Mouse (Mus musculus) splenic B cell, adult 2 months (primary cell): Measurements from ENCODE around the gene Gm9049.
A peak's percentile ranks its signal among the peaks of the same experiment; 100 is the strongest.
"Not testable (repeated sequence)": the region's sequence is repeated elsewhere in the genome, so short reads cannot be mapped to it uniquely, and the experiment has no call there.

ENCODE experiments used
- DNase-seq: peaks from one replicate; pipeline ENCODE4 v3.0.0-alpha.2; 2011; ENCODE audit warnings: low read depth, low spot score
- H3K27me3 ChIP-seq: 2 replicates; pipeline ENCODE4 v1.6.1; 2012; ENCODE audit warnings: mild to moderate bottlenecking, low read length, moderate library complexity, mixed read lengths; ENCODE audit not compliant: control insufficient read depth, poor library complexity, insufficient read depth, severe bottlenecking
- H3K36me3 ChIP-seq: 2 replicates; pipeline ENCODE4 v1.6.1; 2012; ENCODE audit warnings: mild to moderate bottlenecking, low read length, moderate library complexity, mixed read lengths; ENCODE audit not compliant: control insufficient read depth, poor library complexity, insufficient read depth, severe bottlenecking

Gm9049 gene

DNA sequence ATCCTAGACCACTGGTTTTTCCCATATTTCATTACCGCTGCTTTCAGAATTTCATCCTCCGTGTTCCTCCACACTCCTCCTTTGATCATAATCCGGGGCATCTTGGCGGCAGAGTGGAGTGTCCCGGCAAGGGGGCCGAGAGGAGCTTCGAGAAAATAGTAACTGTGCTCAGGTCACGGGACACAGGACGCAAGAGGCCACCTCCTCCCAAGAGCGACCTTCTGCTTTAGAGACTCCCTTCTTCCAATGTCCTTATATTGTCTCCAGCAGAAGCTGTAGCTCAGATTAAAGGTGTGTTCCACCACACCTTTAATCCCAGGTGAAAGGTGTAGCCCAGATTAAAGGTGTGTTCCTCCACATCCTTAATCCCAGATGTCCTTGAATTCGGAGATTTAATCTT lies at the start of gene Gm9049:
Gene Gm9049 (minus strand): TSS at position 101 of the 400 bp plus-strand sequence.
- not testable (repeated sequence) for H3K27me3 ChIP-seq, DNase-seq, H3K36me3 ChIP-seq

DNA sequence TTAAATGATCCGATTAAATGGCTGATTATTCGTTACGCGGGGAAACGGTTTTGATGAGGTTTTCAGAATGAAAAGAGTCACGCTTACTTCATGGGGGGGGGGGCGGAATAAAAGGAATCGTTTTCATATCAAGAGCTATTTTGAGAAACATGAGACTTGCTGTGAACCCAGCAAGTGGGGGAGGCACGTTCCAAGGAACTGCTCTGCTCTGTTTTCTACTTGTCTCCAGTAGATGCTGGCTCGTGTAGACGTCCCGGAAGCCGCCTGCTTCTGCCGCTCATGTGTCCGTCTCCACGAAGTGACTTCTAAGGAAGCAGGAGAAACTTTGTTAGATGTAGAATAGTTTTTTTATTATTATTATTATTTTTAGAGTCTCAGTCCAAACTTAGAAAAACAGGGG lies 46.0 kb upstream of the Gm9049 start:
- DNase-seq = no peak
- H3K36me3 ChIP-seq = no peaks in the 10 kb centered on the region
- no peaks in the 10 kb centered on the region for H3K27me3 ChIP-seq

DNA sequence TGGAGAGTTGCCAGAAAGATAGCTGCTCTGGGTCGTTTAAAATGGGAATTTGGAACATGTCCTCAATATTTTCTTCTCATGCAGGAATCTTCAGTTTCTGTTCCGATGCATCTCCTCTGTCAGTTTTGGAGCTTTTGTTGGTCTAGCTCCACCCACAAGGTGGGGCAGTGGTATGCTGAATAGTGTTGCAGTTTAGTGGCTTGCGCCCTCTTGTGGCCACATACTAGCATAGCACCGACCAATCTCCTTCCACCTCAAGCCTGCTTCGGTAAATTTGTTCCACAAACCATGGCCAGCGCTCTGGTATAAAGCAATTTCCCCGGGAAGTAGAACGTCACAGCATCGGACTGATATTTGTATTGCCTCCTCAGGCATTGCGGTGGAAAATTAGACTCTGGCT lies 16.5 kb upstream of the Gm9049 start:
- H3K27me3 ChIP-seq = no peaks in the 10 kb centered on the region

DNA sequence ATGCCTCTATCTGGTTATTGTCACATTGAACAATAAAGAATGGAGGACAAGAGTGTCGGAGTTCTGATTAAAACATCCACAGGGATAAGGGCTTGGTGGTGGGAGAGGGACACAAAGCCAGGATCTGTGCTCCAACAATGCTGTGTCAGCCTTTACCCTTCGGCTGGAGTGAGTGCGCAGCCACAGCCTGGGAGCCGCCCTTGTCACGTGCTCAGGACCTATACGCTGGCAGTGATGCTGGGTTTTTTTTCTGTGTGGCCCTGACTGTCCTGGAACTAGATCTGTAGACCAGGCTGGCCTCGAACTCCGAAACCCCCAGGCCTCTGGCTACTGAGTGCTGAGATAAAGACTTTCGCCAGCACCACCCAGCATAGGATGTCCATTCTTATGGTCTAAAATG lies 15.6 kb upstream of the Gm9049 start:
- Histone ChIP-seq H3K27me3 (no peaks in the 10 kb centered on the region), H3K36me3 (no peaks in the 10 kb centered on the region)
- no peak for DNase-seq

More for the DNA sequence above, 16.5 kb upstream of the Gm9049 start:
- DNase-seq = peak; percentile 89
- no peaks in the 10 kb centered on the region for H3K36me3 ChIP-seq

DNA sequence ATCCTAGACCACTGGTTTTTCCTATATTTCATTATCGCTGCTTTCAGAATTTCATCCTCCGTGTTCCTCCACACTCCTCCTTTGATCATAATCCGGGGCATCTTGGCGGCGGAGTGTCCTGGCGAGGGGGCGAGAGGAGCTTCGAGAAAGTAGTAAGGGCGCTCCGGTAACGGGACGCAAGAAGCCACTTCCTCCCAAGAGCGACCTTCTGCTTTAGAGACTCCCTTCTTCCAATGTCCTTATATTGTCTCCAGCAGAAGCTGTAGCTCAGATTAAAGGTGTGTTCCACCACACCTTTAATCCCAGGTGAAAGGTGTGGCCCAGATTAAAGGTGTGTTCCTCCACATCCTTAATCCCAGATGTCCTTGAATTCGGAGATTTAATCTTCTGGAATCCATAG lies 5.3 kb downstream of the Gm9049 start, which contains the start of gene Gm9048:
Gene Gm9048 (minus strand): TSS at position 101 of the 400 bp plus-strand sequence.
- not testable (repeated sequence) for H3K27me3 ChIP-seq, DNase-seq, H3K36me3 ChIP-seq

DNA sequence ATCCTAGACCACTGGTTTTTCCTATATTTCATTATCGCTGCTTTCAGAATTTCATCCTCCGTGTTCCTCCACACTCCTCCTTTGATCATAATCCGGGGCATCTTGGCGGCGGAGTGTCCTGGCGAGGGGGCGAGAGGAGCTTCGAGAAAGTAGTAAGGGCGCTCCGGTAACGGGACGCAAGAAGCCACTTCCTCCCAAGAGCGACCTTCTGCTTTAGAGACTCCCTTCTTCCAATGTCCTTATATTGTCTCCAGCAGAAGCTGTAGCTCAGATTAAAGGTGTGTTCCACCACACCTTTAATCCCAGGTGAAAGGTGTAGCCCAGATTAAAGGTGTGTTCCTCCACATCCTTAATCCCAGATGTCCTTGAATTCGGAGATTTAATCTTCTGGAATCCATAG lies 10.8 kb downstream of the Gm9049 start, which contains the start of gene Gm9046:
Gene Gm9046 (minus strand): TSS at position 101 of the 400 bp plus-strand sequence.
- not testable (repeated sequence) for H3K27me3 ChIP-seq, DNase-seq, H3K36me3 ChIP-seq

DNA sequence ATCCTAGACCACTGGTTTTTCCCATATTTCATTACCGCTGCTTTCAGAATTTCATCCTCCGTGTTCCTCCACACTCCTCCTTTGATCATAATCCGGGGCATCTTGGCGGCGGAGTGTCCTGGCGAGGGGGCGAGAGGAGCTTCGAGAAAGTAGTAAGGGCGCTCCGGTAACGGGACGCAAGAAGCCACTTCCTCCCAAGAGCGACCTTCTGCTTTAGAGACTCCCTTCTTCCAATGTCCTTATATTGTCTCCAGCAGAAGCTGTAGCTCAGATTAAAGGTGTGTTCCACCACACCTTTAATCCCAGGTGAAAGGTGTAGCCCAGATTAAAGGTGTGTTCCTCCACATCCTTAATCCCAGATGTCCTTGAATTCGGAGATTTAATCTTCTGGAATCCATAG lies 16.2 kb downstream of the Gm9049 start, which contains the start of gene Gm9045:
Gene Gm9045 (minus strand): TSS at position 101 of the 400 bp plus-strand sequence.
- not testable (repeated sequence) for DNase-seq

DNA sequence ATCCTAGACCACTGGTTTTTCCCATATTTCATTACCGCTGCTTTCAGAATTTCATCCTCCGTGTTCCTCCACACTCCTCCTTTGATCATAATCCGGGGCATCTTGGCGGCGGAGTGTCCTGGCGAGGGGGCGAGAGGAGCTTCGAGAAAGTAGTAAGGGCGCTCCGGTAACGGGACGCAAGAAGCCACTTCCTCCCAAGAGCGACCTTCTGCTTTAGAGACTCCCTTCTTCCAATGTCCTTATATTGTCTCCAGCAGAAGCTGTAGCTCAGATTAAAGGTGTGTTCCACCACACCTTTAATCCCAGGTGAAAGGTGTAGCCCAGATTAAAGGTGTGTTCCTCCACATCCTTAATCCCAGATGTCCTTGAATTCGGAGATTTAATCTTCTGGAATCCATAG lies 21.6 kb downstream of the Gm9049 start, which contains the start of gene Gm9044:
Gene Gm9044 (minus strand): TSS at position 101 of the 400 bp plus-strand sequence.
- DNase-seq, H3K27me3 ChIP-seq: not testable (repeated sequence)

More for the DNA sequence above, 16.2 kb downstream of the Gm9049 start, which contains the start of gene Gm9045:
- H3K27me3 ChIP-seq, H3K36me3 ChIP-seq: not testable (repeated sequence)

DNA sequence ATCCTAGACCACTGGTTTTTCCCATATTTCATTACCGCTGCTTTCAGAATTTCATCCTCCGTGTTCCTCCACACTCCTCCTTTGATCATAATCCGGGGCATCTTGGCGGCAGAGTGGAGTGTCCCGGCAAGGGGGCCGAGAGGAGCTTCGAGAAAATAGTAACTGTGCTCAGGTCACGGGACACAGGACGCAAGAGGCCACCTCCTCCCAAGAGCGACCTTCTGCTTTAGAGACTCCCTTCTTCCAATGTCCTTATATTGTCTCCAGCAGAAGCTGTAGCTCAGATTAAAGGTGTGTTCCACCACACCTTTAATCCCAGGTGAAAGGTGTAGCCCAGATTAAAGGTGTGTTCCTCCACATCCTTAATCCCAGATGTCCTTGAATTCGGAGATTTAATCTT lies 27.0 kb downstream of the Gm9049 start, which contains the start of gene Gm9040:
Gene Gm9040 (minus strand): TSS at position 101 of the 400 bp plus-strand sequence.
- not testable (repeated sequence) for H3K27me3 ChIP-seq, H3K36me3 ChIP-seq, DNase-seq

More for the DNA sequence above, 21.6 kb downstream of the Gm9049 start, which contains the start of gene Gm9044:
- not testable (repeated sequence) for H3K36me3 ChIP-seq

DNA sequence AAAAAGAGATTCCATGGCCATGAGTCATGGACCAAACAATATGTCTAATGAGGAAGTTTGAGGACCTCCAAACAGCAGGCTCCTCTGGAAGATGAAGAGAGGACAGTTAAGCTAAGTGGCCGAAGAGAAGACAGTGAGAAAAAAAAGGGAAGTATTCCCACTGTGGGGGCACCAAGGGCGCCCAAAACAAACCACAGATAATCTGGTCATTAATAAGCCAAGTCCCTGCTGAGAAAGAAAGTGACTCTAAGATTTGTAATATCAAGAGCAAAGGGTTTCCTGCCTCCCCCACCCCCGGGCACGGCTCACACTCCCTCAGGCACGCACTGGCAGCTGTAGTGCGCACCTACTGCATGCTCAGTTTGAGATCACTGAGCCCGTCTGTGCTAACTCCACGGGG lies 34.9 kb downstream of the Gm9049 start:
- no peak for DNase-seq
- Histone ChIP-seq H3K36me3 (no peaks in the 10 kb centered on the region), H3K27me3 (no peaks in the 10 kb centered on the region)

DNA sequence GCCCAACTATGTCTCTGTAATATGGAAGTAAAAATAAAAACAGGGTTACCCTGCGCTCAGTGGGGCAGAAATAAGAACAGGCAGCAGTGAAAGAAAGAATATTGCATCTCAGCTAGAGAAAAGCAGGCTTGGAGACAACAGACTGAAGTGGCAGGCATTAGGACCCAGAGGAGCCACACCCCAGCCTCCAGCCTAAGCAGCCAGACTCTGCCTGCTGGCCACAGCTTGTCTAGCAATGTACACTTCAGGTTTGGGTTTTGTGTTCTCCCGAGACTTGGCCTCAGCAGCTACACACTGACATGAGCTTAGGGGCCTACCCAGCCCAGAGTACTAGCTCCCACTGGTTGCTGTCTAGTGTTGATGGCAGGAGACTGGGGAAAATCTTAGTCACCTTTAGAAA lies 51.8 kb downstream of the Gm9049 start:
- H3K36me3 ChIP-seq, DNase-seq, H3K27me3 ChIP-seq: not testable (repeated sequence)
